Mouse (Mus musculus) CD4-positive helper T cell, adult 2 months (primary cell): ENCODE measurements around the gene Itga3.

Experiments used
- DNase-seq: peaks from one replicate; pipeline ENCODE4 v3.0.0-alpha.2; 2012; ENCODE audit warnings: low read depth, missing footprints, low spot score

The Itga3 gene

DNA sequence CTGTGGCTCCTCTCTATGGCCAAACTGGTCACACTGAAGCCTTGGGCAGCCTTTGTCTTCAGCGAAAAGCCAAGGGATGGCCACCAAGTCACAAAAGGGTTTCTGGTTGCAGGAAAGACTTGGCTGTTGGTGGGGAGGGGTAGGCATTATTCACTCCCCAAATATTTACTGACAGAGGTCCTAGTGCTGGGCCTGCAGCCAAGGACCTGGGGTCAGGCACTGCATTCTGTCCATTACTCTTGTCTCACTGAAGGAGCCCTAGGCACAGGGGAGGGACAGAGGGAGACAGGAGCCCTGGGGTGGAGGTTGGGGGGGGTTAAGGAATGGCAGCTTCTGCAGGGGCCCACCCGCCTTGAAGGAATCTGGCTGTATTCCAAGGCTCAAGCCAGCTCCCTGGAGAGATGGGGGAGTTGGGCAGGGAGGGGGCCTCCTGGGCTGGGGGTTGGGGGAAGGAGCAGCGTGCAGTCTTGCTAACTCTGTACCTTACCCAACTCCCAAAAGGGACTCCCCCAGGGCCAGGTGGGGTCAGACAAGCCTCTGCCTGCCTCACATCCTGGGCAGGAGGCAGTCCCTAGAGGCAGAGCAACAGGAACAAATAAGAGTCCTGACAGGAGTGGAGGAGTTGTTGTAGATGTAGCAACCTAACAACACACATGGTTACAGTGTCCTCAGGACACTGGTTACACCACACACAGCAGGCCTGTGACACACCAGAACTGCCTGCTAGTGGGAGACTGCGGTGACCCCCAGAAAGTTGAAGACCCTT is 20.2 kb upstream of the Itga3 start:
- no peak for DNase-seq

DNA sequence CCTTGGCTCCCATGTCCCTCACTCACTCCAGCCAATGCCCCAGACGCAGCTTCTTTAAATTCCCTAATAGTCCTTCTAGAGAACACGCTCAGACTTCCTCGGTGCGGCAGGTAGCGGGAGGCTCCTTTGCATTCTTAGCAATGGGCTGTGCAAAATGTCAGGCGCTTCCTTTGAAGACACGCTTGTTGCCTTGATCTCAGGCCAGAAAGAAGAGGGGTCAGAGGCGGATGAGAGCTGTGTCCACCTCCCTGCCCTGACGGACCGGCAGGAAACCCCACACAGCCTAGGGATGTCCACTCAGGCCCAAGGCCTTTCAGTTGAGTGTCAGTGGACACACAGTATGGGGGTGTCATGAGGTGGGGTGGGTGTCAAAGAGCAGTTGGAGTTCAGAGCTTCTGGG is 19.0 kb upstream of the Itga3 start:
- DNase-seq: no peak

DNA sequence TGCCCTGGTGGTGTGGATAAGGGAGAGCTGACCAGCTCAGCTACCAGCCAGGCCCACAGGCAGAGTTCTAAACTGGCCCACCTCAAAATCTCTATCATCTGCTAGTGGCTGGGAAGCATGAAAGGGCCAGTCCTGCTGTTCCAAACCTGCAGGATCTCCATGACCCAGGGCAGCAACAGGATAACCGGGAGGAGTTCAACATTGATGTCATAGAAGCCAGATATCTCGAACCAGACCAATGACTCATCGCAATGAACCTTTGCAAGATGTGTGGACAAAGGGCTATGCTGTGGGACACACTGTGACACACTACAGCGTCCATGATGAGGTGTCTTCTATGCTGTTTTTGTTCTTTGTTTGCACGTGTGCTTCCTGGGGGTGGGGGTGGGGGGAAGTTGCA is 16.5 kb upstream of the Itga3 start:
- no peak for DNase-seq

DNA sequence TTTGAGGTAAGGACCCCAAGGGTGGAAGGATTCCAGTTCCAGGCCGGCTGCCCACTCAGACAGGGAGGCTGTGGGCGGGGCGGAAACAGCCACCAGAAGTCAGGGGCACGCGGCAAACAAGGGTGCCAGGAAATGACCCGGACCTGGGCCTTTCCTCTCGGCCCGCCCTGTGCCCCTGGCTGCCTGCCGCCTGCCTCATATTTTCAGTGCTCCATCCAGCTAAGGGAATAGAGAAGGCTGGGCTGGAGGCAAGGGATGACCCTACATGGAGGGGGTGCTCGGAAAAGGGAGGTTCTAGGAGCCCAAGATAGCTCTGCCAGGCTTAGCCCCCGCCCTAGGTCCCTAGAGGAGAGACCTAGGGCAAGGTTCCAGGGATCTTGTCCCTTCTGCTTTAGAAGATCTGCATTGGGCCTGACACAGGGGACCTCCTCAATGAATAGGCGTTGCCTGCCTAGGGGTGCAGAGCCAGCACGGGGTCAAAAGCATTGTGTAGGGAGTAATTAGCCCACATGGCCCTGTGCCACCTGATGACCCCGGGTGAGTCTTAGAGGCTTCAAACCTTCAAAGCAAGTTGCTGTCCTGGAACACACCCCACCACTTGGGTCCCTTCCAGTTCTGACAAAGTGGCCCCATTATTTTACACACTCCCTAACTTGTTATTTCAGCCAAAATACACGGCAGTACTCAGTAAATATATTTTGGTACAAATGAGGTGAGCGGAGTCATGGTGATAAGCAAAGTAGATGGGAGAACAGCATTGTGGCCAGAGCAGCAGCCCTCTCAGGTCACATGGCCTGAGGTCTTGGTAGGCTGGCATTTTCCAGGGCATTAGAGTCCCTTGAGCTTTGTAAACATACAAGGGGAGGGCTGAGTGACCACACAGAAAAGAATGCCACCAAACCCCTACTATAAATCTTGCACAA is 12.5 kb upstream of the Itga3 start:
- DNase-seq: no peak

DNA sequence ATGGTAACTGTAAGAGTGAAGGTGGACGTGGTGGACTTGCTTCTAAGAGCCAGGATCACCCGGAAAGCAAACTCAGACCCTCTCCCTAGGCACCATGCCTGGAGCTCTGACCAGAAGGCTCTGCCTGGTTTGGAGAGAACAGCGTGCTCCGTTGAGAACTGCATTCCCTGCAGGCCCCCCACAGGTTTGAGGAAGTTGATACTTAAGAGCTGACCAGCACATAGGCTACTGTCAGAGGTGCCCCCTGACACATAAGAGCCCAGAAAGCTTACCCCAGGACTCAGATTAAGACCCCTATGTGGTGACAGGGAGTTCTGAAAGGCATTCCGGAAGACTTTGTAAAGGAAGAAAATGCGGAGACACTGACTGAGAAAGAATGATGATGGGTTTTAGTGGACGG is 11.7 kb upstream of the Itga3 start:
- DNase-seq: no peak

DNA sequence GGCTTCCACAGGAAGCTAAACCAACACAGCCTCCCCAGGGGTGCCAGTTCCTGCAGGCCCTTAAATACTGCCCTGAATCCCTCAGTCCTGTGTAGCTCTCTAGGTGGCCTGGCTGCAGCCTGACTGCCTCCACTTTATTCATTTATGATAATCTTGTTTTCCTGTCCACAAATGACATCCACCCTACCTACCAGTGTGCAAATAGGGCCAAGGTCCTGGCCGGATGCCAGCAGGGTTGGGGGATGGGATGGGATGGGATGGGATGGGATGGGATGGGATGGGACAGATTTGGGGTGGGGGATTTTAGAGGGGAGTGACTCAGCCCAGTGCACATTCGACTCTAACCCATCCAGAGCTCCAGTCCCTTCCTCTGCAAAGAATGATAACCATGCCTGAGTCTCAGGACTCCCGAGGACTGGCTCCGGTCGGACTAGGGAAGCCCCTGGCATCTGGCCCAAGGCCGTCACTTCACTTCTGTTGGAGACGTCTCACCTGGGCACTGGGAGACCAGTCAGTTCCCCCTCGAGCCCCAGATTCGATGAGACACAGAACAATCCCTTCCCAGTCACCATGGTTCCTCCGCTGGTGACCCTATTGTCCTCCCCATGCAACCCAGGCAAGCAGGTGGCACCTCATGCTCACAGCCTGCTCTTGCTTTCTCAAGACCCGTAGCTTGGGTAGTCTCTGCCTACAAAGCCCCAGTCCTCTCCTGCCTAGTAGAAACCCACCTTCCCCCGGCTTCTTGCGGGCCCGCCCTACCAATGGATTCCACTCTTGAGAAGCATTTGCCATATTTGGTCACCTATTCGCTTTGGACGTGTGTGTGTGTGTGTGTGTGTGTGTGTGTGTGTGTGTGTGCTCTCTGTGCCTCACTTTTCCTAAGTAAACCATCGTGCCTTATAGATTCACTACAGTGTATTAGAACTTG is 11.0 kb upstream of the Itga3 start:
- DNase-seq: no peak

DNA sequence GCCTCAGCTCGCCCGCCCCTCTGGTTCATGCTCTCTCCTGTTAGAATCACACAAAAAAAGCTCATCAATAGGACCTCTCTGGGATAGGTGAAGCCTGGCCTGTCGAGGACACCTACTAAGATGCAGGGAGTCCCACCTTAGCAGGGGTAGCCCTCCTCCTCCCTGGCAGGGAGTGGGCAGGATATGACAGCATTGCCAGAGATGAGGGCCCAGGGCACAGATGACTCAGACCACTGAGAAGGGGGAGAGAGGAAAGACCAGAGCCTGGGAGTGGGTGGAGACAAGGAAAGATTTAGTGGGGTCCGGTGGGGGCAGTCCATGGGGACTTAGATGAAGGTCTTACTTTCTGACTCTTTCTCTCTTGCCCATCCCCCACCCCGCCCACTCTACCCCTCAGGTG is 9.6 kb upstream of the Itga3 start:
- no peak for DNase-seq

DNA sequence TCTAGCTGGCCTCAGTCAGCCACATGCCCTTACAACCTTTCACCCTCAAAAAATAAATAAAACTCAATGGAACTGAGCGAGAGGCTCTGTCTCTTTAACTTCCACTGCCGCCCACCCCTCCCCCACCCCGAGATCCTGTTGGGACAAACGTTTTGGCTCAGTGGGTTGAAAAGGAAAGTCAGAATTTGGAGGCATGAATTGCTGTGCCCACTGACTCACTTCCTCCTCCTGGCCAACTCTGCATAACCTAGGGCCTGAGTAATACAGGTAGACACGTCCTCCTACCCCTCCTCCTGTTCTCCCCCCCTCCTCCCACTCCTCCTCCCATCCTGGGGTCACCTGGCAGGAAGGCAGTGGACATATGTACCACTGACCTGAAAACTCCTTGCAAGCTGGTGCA is 9.1 kb upstream of the Itga3 start:
- no peak for DNase-seq

DNA sequence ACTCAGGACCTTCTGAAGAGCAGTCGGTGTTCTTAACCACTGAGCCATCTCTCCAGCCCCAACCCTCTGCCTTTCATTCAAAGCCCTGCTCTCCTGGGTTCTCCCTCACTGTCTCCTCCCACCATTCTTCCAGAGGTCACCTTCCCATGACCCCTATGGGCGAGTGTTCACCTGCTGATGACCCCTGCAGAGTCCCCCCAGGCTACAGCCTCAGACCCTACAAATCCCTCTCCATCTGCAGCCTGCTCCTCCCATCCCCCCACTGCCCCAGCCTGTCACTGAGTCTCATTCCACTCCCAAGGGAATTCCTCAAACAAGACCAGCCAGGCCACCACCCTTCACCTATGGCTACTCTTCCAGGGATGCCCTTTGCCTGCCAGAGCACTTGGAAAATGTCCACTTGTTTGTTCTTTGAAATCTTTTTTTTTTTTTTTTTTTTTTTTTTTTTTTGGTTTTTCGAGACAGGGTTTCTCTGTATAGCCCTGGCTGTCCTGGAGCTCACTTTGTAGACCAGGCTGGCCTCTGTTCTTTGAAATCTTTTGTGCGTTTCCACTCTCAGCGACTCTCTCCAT is 8.3 kb upstream of the Itga3 start:
- DNase-seq: no peak

DNA sequence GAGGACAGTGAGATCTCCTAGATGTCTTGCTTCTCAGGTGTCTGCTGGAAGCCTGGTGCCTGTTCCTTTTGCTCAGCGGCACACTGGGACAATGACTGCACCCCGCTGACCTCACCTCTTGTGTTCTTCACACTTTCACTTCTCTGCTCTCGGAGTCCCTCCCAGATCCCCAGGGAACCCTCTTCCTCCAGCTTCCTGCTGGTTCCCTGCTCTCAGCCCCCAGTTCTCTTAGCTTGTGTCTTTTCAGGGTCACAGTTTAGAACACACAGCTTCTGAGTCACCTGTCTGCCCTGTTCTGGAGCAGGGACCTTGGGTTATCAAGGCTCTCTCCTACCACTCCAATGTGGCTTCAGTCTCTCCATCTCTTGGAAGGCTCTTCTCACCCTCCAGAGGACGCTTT is 7.6 kb upstream of the Itga3 start:
- DNase-seq: no peak

DNA sequence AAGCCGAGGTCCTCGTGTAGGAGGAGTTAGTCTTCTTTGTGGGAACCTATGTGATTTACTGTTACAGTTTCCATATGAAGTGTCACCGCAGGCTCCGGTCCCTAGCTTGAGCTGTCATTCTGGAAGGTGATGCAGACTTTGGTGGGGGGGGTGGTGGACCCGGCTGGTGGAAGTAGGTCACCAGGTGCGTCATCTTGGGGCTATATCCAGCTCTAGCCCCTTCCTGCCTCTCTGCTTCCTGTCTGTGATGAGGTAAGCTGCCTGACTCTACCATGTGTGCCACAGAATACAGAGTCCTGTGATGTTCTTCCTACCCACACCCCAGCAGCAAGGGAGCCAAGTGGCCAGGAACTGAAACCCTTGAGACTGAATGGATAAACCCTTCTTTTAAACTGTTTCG is 6.3 kb upstream of the Itga3 start:
- peak; percentile 26 for DNase-seq

DNA sequence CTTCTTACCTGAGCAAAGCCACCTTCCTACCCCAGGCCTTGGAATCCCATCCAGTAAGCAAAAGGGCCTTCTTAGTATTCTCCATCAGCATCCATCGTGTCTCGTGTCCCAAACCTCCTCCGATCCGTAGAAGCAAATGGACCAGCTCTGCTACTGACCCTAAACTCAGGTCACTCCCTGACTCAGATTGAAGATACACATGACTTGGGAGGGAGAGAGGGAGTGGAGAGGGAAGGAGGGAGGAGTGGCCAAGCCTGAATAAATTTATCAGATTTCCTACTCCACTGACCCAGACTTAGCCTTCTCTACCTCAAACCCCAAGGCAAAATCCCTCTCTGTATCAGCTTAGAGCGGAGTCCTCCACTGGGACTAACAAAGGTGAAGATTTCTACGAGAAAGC is 4.2 kb upstream of the Itga3 start:
- no peak for DNase-seq

DNA sequence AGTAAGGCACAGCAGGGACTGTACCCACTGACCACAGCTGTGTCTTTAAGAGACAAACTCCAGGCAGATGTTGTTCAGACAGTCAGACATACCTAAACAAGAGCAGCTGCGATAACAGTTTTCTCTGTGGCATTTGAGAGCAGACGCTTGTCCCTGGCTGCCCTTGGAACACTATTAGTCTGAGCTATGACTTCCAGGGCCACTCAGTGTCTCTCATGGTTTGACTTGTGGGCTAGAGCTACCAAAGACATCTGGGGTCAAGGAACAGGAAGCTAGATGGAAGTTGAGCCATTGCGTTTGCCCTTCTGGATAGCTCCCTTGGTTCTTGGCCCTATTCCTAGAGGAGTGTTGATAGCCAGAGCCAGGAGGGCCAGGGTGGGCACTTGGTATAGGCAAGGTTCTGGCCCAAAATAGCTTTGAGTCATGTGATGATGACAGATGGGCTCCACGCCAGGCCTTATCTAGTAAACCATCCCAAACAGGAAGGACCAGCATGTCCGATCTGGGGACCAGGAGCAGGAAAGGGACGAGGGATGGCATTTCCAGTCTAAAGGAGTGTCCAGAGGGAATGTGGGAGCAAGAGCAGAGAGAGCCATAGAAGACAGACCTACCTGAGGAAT is 2.8 kb upstream of the Itga3 start:
- no peak for DNase-seq

DNA sequence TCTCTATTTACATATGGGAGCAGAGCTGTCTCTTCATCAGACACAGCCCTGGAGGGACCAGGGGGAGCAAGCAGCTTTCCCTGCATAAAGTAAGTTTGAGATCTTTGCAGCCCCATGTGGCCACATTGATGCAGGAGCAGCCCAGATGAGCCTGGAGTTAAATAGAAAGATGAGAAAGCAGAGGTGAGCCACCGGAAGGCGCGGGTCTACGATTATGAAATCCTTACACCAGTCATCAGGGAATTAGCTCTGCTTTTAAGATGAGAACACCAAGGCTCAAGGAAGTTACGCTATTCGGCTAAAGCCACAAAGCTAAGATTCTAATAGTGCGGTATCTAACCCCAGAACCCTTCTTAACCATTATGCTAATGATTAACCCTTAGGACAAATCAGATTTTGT is 1.4 kb upstream of the Itga3 start:
- no peak for DNase-seq

DNA sequence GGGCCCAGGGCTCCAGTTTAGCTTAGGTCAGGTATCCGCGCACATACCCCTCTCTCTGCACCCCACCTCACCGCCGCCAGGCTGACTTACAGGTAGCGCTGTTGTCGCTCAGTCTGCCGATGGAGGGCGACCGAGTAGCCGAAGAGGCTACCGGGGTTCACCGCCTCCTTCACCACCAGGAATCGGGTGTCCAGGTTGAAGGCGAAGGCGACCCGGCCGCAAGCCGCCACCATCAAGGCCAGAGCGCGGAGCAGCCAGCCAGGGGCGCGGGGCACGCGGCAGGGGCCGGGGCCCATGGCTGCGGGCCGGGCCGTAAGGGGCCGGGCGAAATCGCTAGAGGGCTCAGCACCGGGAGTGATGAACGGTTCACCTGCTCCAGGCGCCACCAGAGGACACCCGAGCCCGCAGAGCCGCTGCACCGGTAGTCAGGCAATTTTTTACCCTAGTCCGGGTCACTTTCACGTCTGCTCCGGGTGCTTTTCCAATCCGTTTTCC is 513 bp downstream of the Itga3 start:
- peak; percentile 73 for DNase-seq

DNA sequence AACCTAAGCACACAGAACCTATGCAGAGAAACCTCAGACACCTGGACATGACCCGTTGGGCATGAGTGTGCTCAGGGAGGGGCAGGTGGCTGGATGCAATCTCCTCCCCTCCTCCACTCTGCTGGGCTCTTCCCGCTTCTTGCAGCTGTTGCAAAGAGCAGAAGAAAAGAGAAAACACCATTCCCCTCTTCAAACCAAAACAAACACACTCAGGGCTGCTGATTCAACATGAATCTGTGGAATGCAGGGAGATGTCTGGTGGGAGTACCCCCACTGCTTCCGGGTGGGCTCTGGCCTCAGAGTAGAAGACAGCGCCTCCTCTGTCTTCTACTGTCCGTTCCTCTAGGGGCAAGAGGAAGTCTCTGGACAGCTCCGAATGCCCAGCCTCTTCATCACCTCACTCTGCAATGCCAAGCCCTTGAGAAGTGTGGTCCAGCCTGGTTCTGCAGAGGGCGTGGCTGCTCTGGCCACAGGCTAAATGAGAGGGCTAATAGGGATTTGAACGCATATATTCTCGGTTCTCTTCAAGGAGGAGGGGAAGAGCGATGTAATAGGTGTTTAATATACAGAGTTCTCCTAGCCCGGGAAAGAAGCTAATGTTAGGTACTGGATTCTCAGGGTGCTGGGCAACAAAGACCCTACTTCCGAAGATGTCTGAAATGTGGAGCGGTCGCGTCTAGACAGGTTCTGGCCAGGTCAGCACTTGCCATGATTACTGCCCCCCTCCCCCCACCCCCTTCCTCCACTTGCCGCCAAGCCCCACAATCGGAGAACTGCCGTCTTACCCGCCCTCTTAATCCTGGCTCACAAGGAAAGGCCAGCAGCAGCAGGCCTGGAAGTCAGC is 1.2 kb downstream of the Itga3 start:
- no peak for DNase-seq

DNA sequence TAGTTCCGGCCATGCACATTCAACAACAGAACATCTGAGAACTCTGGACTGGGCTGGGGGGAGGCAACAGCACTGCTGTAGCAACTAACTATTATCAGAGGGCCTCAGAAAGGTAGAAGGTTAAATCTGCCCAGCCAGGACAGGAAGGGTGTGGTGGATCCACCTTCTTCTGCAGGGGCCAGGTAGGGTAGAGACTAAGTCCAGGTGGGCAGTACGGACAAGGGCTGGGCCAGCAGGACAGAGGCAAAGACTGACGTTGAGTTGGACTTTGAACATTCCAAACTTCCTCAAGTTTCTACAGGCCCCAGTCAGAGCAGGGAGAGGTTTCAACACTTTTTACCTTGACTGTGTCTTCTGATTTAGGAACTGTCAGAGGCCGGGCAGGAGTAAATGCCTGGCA is 1.9 kb downstream of the Itga3 start:
- DNase-seq: no peak

DNA sequence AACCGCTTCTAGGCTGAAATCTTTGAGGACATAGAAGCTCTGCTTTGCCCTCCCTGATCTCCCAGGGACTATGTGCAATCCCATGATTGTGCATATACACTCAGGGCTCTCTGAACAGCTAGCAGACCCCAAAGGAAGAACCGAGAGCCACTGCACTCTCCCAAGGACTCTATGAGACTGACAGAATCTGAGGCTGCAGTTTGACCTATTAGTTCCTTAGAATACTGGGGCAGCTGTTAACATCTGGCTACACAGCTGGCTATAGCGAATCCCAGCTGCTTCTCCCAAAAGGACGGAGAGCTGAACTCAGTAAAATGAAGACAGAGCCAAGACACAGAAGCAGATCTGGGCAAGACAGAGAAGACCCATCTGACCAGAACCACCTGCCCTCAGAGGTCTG is 2.8 kb downstream of the Itga3 start:
- DNase-seq: no peak

DNA sequence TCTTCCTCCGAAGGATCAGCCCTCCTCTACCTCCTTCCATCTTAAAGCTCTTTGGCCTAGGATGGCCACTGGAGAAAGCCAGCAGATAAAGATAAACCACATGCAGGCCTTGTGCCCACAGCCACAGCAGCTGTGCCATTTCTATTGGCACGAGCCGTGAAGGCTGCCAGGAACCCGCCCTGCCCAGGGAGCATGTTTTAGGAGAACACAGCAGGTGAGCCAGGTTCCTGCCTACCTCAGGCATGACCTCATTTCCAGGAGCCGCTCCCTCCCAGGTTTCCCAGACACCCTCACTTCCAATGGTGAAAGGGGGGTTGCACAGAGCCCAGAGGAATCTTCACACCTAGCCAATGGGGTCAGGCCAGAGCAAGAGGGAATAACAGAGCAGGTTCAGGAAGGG is 3.8 kb downstream of the Itga3 start:
- no peak for DNase-seq

DNA sequence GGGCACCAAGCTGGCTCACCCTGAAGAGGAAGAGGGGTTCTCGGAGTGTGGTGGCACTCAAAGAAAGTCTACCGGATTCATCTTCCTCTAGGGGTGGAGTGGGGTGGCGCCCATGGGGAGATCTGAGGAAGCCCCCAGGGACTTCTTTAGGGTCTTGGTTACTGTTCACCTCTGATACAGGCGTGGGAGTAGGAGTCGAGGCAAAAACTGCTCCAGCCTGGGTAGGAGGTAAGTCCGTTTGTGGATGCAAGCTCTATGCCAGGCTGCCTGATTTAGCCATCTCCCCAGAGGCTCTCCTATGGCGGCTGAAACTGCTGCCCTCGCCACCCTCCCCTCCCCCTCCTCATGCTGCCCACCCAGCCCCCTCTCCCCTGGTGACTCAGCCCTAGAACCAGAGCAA is 4.5 kb downstream of the Itga3 start:
- DNase-seq: no peak
